Mouse (Mus musculus): Measurements from ENCODE around the gene St6galnac3.

The St6galnac3 gene

DNA sequence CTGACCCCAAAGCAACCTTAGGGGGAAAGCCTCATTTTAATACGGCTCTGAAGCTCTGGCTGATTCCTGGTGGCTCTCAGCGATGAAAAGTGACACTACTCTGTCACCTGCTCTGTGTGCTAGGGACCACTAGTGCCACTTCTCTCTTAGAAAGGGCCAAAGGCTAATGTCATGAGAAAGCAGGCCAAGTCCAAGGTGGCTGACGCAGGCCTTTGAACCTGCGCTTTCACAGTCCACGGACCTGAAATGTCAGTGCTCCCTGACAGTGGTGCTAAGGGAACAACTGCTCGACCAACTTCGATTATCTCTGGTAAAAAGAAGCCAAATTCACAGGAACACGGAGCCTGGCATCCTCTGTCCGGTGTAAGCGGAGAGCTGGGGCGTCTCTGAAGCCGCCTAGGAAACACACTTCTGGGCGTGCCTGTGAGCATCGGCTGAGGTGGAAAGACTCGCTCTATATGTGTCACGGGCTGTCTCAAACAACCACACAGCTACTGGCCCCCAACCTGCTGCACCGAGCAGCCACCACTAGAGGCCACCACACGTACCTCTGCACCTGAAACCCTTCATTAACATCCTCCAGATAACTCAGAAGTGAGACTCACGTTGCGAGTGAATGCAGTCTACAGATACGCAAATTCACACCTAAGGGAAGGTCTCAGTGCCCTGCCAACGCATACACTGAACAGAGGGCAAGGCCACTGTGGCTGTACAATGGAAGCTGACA lies 66.8 kb downstream of the St6galnac3 start:
- intact Hi-C loops (cut with DNase I): loop anchor here (1.0 to 10.0 kb wide), 4 partner anchors 148 to 873 kb away; no protein-coding TSS in a partner anchor

DNA sequence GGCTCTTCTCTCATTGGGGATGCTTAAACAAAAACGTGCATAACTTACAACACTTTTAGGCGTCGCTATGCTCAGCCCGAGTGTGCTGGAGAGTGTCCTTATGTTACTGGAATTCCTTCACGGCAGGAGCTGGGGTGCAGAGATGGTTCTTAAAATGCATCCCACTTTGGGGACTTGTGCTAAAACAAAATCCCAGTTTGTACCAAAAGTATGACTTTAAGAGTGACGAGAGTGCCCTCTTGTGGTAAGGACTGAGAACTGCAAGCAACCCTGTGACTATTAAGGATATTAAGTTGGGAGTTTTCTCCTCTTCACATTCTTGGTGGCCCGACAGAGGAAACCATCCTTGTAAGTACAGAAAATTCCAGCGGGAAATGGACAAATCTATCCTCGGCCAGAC lies 69.9 kb downstream of the St6galnac3 start:
- intact Hi-C loops (cut with DNase I): loop anchor here (5.0 to 10.0 kb wide), 3 partner anchors 153 to 870 kb away; no protein-coding TSS in a partner anchor

DNA sequence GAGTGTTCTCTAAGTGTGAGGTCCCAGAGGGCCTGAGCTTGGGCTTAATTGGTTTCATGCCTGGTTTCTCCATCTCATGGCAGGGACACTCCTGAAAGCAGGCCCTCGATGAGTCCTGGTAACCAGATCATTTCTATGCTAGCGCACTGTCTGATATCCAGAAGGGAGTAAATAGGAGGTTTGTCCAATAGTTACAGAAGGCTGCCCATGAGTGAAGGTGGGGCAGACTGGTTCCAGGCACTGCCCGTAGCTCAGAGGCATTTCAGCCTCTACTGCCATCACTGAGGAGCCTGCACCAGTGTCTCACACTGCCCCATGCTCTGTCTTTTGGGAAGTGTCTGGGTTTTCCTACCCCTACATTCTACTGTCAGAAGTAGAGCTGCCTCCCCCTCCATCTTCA lies 72.1 kb downstream of the St6galnac3 start:
- intact Hi-C loops (cut with DNase I): loop anchor here (10.0 kb wide), 2 partner anchors 398 to 868 kb away; no protein-coding TSS in a partner anchor

DNA sequence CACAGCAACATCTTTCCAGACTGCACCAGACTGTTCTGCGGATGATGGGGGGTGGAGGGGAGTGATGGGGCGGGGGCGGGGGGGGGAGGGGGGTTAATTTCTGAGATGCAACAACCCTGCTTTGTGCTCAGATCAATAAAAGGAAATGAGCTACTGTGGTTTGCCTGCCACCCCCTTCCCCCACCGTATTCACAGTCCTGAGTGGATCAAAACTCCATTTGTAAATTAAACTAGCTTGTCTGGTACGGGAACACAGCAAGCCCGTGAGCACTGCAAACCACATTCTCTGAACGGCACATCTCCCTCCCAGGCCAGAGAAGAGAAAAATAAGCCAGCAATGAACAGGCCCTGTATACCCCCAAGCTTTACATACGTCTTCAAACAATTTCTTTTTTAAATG lies 76.3 kb downstream of the St6galnac3 start:
- intact Hi-C loops (cut with DNase I): no loop called here

DNA sequence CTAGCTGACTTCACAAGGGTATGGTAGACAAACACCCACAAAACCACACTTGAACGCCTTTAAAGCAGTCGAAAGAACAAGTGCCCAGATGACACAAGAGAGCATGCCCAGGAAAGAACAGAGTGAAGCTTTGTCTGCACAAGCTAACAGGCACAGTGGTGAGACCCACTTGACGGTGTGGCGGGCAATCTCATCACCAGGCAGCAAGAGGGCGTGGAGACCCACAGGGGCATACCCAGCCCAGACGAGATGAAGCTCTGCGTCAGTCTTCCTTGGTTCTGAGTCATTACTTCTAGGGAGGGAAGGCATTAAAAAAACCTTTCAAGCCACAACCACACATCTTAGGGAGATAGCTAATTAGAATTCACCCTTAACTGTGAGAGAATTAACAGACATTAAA lies 79.2 kb downstream of the St6galnac3 start:
- intact Hi-C loops (cut with DNase I): no loop called here

DNA sequence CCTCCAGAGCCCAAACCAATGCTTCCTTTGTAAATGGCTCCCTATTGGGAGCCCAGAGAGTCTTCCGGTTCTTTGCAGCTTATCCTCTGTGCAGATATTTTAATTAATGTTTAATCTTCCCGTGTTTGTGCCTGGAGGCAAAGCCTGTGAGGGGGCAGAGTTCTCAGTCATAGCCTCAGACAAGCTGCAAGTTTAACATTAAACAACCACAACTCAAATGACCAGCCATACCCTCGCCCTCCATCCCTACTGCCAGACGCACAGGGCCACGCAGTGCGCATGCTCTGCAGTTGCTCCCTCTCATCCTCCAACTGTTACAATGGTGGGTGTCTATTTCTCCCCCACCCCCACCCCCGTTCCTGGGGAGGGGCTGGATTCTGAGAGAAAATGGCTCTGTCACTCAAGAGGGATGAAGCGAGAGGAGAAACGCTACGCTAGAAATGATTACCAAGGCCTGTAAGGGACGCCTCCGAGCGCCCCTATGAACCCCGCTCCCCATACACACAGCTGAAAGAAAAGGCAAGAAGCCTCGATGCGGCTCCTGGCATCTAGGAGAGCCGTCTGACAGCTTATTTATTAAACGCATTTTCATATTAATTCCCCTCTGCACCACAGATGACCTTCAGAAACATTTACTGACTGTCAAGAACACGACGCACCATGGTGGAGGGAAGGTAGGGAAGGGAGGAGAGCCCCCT lies 81.0 kb downstream of the St6galnac3 start:
- intact Hi-C loops (cut with DNase I): no loop called here

DNA sequence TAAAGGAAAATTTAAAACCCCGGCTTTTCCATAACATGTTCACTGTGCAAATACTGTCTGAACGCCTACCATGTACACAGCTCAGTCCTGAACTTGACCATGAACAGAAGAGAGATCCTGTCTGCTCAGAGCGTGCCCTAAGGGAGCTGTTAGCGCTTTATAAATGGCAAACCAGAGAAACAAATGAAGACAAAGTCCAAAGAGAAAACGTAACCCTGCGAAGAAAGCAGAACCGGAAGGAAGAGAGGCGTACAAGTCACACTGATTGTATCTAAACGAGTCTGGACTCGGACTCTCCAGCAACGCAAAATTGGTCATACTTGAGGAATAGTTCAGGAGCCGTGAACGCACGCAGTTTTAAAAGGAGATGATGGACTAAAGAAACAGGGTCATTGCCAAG lies 82.1 kb downstream of the St6galnac3 start:
- intact Hi-C loops (cut with DNase I): no loop called here

DNA sequence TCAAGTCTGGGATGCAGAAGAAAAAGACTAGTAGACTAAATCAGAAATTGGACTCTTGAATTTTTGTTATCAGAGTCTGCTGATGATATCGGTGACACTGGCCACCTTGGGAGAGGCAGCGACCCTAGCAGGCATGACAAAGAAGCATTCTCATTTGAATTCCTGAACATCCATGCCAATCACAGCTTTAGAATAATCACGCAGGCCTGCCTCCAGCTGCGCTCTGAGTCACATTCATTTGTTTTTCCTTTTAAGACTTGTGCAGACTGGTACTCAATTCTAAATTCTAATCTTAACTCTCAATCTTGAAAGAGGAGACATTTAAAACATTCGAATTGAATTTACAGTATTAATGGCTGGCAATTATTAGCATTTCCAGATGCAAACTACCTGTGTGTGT lies 83.2 kb downstream of the St6galnac3 start:
- intact Hi-C loops (cut with DNase I): no loop called here

DNA sequence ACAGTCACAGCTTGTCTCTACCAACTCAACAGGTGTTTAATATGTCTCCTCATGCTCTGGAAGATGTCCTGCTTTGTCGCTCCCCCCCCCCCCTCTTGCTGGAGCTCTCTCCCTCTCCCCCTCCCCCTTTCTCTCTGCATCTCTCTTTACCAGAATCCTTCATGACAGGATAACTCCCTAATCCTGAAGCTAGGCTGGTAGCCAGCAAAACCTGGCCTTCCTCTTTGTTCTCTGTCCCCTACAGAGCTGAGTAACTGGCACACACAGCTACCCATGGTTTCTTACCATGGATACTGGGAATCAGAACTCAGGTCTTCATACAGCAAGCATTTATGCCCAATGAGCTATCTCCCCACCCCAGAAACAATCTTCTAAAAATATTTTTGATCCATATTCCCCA lies 87.6 kb downstream of the St6galnac3 start:
- intact Hi-C loops (cut with DNase I): no loop called here

DNA sequence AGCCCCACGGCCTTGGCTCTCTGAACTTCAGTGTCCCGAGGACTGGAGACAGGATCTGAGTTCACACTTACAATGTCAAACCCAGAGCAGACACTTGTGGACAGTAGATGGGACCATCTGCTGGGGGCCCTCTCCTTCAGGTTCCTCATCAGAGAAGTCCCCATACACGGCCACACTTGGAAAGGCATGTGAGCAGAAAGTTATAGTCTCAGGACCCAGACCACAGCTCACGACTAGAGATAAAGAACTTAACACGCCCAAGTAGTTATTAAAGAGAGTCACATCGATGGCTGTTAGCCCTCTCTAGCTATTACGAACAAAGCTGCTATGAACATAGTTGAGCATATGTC lies 88.2 kb downstream of the St6galnac3 start:
- intact Hi-C loops (cut with DNase I): no loop called here

DNA sequence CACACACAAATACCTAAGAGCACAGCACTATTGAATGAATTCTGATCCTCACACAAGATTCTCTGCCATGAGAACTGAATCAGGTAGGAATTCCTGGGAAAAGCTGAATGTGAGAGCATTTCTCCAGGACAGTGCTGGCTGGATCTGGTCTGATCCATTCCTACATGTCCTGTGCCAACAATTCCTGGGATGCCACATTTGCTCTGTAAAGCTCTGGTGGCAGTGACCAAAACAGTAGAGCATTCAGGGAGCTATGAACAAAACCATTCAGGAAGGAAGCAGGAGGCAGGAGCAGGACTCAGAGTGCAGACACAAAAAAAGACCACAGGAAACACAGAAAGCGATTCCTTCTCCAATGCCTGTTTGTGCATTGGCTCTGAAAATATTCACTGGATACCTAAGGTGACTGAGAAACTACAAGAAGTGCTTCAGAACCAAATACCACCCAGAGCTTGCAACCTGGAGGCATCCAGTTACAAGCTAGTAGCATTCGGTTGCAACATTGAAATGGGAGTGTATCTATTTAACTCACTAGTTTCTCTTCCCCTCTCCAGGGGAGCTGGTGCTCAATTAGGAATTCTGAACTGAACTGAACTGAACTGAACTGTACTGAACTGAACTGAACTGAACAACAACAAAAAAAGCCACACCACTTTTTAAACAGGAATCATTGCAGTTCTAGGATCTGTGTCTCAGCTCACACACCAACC lies 88.7 kb downstream of the St6galnac3 start:
- intact Hi-C loops (cut with DNase I): no loop called here

DNA sequence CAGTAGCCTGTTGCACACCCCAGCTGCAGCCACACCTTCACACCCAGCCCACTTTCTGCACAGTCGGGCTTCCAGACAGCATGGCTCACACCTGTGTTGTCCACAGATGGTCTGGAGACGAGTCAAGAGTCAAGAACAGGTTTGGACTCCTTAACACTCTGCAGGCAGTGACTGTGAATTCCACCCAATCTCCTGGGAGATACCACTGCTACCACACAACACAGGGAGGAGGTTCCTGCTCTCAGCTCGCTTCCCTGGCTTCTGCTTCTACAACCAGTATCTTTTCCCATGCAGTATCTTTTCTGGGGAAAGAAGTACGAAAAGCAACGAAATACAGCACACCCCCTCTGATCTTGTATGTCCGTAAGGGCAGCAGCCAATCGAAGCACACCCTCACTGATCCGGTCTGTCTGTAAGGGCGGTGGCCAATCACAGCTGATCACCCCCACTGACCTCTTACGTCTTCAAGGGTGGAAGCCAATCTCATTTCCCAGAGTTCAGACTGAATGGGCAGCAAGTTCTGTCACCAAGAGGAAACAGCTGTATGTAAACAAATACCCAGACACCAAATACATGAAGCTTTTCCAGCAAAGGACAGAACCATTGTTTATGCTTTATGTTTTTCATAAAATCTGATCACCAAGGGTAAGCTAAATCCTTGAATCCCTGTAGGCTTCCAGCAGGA lies 92.8 kb downstream of the St6galnac3 start:
- intact Hi-C loops (cut with DNase I): no loop called here

DNA sequence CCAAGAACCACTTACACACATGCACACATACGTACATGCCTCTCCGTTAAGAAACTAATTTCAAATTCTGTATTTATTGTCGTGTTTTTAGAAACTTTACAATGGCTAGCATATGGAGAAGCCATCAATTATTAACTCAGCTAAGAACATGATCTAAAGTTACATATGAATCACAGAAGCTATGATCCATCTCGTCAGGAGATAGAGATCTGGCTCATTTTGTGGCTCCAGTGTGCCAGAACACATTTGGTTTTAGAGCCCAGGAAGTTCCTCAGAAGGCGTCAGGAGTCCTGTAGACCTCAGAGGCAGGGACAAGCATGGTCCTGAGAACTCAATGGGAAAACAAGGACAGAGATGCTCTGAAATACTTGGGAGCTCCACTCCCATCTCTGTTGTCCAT lies 98.7 kb downstream of the St6galnac3 start:
- intact Hi-C loops (cut with DNase I): no loop called here

DNA sequence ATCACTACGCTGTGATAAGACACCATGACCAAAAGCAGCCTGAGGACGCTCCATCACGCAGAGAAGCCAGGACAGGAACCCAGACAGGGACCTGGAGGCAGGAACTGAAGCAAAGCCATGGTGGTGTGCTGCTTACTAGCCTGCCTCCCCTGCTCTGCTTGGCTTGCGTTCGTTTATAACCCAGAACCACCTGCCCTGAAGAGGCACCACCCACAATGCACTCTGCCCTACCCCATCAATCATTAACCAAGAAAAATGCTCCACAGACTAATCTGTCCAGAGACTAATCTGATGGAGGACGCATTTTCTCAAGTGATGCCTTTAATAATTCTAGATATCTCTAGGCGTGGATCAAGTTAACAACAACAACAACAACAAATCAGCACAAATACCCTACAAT lies 106.0 kb downstream of the St6galnac3 start:
- intact Hi-C loops (cut with DNase I): no loop called here

DNA sequence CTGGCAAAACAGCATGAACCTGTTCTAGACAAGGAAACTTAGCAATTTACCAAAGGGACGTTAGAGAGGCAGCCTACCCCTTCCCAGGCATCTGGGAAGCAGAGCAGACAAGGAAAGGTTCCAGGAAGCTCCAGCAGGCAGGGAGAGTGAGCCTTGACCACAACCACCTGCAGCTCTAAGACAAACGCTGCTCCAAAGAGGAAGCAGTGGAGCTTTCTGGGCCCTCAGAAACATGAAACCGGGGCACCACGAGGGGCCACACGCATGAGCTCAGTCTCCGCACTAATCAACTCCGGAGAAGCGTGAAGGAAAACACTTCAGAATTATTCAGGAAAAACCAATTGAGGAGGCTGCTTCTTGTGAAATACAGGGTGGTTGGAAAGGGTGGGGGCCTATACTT lies 108.1 kb downstream of the St6galnac3 start:
- intact Hi-C loops (cut with DNase I): no loop called here

DNA sequence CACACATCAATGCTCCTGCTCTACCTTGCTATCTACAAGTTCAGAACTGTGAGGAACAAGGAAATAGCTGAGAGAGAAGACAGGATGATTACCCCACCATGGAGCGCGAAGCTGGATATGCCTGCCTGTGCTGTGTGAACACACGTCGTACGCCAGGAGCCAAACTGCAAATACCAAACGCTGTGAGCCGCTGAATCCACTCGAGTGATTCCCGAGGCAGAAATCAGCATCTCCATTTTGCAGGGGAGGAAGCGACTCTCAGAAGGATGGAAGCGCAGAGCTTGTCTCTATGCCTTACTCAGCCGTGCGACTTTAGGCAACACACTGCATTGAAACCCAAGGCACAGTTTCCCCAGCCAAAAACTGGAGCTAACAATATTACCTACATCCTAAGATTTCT lies 114.7 kb downstream of the St6galnac3 start:
- intact Hi-C loops (cut with DNase I): no loop called here

DNA sequence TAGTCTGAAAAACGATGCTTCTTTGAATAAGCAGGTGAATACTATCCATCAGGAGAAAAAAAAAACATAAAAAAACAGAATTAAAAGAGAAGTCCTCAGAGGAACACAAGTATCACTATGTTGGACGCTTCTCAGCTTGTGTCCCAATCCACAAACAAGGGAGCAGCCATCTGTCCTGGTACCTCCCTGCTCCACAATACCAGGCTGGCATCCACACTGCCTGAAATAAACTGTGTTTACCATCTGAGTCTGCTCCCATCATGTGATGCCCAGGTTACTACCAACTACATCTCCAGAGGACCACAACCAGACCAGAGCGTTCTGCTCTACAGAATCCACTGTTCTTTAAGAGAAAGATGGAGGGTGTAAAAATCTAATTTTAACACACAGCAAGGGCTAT lies 118.6 kb downstream of the St6galnac3 start:
- intact Hi-C loops (cut with DNase I): no loop called here

DNA sequence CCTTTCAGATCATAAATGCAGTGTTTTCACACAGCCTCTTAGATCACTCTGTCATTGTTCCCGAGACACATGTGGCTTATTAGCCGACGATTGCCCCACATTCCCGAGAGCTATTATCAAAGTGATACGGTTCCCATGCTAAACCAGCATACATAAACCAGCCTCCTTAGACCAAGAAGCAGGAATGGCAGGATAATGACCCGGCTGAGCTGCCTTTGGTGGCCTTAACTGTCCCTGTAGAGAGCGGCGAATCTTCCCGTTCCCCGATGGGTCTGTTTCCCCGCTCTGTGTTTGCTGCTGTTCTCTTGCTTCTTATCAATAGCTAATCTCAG lies 119.2 kb downstream of the St6galnac3 start:
- intact Hi-C loops (cut with DNase I): no loop called here

DNA sequence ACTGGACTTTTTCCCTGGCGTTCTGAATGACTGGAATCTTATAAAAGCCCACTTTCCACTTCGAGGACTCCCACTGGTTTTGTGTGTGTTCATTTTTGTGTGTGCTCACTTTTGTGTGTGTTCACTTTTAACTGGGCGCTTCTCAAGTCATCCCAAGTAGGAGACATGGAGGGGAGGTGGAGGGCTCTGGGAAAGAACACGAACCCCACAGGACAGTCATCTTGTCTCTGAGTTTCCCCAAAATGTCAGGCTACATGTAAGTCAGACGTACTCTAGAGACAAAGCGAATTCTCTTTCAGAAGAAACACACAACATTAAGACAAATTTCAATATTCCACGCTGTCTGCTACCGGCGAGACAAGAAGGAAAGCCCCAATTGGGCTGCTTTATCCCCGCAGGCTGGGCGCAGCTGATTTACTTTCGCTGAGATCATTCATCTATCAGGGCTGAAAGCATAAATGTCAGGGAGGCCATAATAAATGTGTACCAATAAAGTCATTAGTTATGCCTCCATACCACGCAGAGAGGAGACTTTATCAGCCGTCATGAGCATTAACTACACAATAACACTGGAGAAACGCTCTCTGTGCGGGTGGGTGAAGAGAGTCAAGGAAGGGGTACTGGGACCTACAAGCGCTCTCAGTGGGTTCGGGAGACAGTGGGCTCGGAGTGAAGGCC lies 119.7 kb downstream of the St6galnac3 start:
- intact Hi-C loops (cut with DNase I): no loop called here

DNA sequence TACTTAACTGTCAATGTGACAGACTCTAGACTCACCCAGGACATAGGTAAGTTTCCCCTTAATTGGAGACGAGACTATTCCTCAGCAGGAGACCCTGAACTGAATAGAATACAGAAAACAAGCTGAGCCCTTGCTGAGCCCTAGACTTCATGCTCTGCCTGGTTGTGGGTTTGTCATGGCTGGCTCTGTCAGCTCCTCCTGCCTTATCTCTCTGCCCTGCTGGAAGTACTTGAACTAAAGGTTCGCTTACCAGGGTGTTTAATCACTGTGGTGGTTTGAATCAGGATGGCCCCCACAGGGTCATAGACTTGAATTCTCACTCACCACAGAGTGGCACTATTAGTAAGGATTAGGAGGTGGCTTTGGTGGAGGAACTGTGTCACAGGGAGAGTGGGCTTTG lies 125.8 kb downstream of the St6galnac3 start:
- intact Hi-C loops (cut with DNase I): no loop called here

DNA sequence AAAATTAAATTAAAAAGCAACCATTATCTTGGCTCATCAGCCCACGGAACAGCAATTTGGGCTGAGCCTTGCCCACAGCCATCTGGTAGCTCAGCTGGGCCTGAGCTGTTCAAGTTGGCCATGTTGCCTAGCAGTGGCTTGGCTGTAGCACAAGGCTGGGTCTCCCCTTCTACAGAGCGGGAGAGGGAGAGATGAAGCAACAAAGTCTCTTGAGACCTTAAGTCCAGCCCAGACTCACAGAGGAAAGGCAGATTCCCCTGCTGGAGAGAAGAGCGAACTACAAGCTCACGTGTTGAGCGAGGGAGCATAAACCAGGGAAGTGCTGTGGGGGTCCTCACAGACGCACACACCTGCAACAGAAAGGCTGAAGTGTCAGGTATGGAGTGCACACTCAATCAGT lies 126.3 kb downstream of the St6galnac3 start:
- intact Hi-C loops (cut with DNase I): no loop called here
